Mouse (Mus musculus) adrenal gland, postnatal 14 days (tissue): ENCODE results near the gene Rasl11a. TPM values are rescaled to one million over a fixed set of nuclear protein-coding genes. Genes with fewer than 3 reads are reported as not detected.
"Not testable (repeated sequence)": the region's sequence is repeated elsewhere in the genome, so short reads cannot be mapped to it uniquely, and the experiment has no call there.

Experiments
- DNase-seq: peaks from one replicate; pipeline ENCODE4 v3.0.0; 2021; ENCODE audit warnings: mixed read lengths
- total RNA-seq: library from RNA; stranded (reverse); gene quantifications from 2 replicates; pipeline ENCODE4 v1.2.3, GENCODE M21; 2021

Rasl11a gene
- total RNA-seq, 1 experiment from 2014 or later, result 8.7 TPM

- no peak for DNase-seq
These were observed 48.0 kb downstream of the Rasl11a start for GRCm38 (mm10) chr5:146892904-146893303.

- no peak for DNase-seq
These were observed 48.8 kb downstream of the Rasl11a start for GRCm38 (mm10) chr5:146893478-146894182.

GRCm38 (mm10) chr5:146895667-146896066 is 50.8 kb downstream of the Rasl11a start:
- DNase-seq, result not testable (repeated sequence)

- no peak for DNase-seq
These were observed 52.1 kb downstream of the Rasl11a start for GRCm38 (mm10) chr5:146896973-146897372.

Other genes with a start within 250 kb of the Rasl11a start
- gene Usp12, start 50.1 kb upstream of the Rasl11a start, total RNA-seq, result 26.3 and 33.8 TPM in 2 replicates
- 347 and 433 TPM in 2 replicates for gene Rpl21, start 12.2 kb upstream of the Rasl11a start, total RNA-seq
- 32.3 and 34.8 TPM in 2 replicates for gene Gtf3a, start 103.6 kb downstream of the Rasl11a start, total RNA-seq
- 28.5 and 31.7 TPM in 2 replicates for gene Mtif3, start 118.7 kb downstream of the Rasl11a start, total RNA-seq
- 18.5 and 18.8 TPM in 2 replicates for gene Lnx2, start 231.5 kb downstream of the Rasl11a start, total RNA-seq
- 137 and 144 TPM in 2 replicates for gene Polr1d, start 232.0 kb downstream of the Rasl11a start, total RNA-seq